Mouse (Mus musculus): Measurements from ENCODE around the gene Dnajc16. TPM values are rescaled to one million over a fixed set of nuclear protein-coding genes. Genes with fewer than 3 reads are reported as not detected.

Gene Dnajc16
- total RNA-seq, 2 experiments from 2014 or later, result 43.4 to 43.7 TPM

DNA sequence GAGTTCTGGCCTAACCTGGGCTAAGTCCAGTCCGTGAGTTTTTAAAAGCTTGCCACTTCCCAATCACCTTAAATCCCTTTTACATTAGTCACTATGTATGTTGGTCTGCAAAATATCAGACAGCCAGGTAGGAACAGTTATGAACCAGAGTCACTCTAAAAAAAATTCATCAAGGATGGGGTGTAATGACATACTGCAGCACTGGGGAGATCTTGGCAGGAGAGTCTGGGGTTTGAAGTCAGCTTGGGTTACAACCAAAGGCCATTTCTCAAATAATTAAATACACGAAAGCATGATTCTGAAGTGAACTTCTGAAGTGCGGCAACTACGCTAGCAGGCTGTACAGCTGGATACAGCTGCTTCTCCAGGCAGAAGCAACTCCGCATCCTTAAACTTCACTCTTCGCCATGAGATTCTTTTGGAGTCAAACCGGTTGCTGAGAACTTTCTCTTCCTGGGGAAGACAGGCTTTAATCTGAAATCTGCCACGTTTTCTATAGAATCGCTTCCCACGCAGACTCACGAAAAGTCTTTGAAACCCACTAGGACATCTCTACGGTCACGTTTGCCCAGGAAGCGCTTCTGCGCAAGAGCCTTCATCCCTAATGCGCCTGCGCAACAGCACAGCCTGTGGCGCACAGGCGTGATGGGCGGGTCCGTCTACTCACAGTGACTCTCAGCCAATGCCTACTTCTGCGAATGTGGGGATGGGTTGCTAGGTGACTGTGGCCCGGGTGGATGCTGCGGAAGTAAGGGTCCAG, 56.1 kb downstream of the Dnajc16 start:
- DNase-seq (ENCODE audit: extremely low spot score in 1 of 2, low spot score in 2 of 2), result peak; percentile 93
- intact Hi-C loops (cut with DNase I), result no loop called here
- no peak for TF ChIP-seq CTCF (IDR thresholded peaks at IDR 0.05)
- peak overlapping the region; percentile 81 for H3K27ac ChIP-seq
- peak overlapping the region; percentile 52 for H3K4me3 ChIP-seq

DNA sequence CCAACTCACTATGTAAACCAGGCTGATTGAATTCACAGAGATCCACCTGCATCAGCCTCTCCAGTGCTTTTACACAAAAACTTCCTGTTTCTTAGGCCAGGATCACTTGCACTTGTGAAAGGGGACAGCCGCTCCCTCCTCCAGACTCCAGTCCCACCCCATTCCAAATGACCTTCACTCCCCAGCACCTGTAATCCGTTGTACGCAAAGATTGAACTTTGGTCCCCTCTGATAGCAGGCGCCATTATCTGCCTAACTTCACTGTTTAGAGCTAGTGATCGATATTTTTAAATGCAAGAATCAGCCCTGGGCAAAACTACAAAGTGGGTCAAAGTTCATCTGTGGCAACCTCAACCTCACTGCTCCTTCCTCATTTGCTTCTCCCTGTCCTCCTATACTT, 59.0 kb downstream of the Dnajc16 start:
- no peak overlapping the region for H3K27ac ChIP-seq
- intact Hi-C loops (cut with DNase I), result loop anchor here (2.0 kb wide), 1 partner anchor 49 kb away; no protein-coding TSS in a partner anchor
- no peak for TF ChIP-seq CTCF (IDR thresholded peaks at IDR 0.05)
- no peak overlapping the region for H3K4me3 ChIP-seq
- DNase-seq (ENCODE audit: extremely low spot score in 1 of 2, low spot score in 2 of 2), result no peak

DNA sequence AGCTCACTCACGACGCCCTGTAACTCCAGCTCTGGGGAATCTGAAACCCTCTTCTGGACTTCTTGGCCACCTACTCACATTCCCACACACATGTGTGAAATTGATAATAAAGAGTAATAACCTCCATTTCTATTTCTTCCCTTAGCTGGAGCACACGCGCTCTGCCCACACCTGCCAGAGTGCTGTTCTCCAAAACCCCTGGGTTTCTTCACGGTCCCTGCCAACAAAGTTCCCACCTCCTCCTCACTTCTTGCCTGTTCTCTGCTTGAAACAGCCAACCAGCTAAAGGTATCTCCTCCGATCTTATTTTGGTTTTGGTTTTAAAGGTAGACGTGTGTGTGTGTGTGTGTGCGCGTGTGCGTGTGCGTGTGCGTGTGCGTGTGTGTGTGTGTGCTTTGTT, 60.3 kb downstream of the Dnajc16 start:
- H3K27ac ChIP-seq, result no peak overlapping the region; the same call in 1 of the 2 replicates
- intact Hi-C loops (cut with DNase I), result loop anchor here (2.0 kb wide), 1 partner anchor 50 kb away; no protein-coding TSS in a partner anchor
- H3K4me3 ChIP-seq, result no peak overlapping the region
- DNase-seq (ENCODE audit: extremely low spot score in 1 of 2, low spot score in 2 of 2), result peak; percentile 22 to 37
- TF ChIP-seq CTCF (IDR thresholded peaks at IDR 0.05), result no peak

DNA sequence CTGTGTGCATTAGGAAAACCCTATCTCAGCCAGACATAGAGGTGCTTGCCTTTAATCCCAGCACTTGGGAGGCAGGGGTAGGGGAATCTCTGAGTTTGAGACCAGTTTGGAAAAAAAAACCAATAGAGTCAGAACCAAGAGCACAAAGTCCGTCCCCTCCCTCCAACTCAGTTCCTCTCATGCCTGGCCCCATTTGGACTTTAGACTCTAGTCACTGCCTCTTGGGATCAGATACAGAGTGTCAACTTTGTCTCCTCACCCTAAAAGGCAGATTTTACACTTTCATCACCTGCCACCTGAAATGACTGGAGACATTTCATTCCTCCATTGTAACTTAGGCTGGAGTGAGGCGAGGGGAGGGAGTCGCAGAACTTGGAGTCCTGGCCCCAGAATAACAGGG, 61.5 kb downstream of the Dnajc16 start:
- DNase-seq (ENCODE audit: extremely low spot score in 1 of 2, low spot score in 2 of 2), result no peak
- no peak for TF ChIP-seq CTCF (IDR thresholded peaks at IDR 0.05)

DNA sequence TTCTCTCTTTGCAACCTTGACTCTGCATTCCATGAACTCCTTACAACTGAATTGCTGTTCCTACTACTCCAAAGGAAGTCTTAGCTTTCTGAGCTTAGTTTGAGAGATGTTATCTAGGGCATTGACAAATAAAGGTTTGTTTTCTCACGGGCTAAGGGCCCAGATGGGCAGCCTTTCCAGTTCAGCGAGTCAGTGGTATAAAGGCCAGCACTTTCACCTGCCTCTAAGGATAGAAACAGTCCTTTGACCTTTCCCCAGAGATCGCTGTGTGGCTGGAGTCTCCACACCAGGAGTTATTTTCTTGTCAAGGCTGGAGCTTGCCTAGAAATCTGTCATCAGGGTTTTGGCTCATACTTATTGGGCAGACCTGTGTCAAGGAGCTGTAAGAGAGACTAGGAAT, 65.0 kb downstream of the Dnajc16 start:
- no peak for TF ChIP-seq CTCF (IDR thresholded peaks at IDR 0.05)
- DNase-seq (ENCODE audit: extremely low spot score in 1 of 2, low spot score in 2 of 2), result no peak
- intact Hi-C loops (cut with DNase I), result loop anchor here (10.0 kb wide), 1 partner anchor 229 kb away; no protein-coding TSS in a partner anchor
- H3K27ac ChIP-seq, result no peak overlapping the region
- no peak overlapping the region for H3K4me3 ChIP-seq

More for the DNA sequence above, 61.5 kb downstream of the Dnajc16 start:
- Histone ChIP-seq H3K4me3 (no peak overlapping the region), H3K27ac (no peak overlapping the region; the same call in 1 of the 2 replicates)
- intact Hi-C loops (cut with DNase I), result loop anchor here (10.0 kb wide), 1 partner anchor 226 kb away; no protein-coding TSS in a partner anchor

DNA sequence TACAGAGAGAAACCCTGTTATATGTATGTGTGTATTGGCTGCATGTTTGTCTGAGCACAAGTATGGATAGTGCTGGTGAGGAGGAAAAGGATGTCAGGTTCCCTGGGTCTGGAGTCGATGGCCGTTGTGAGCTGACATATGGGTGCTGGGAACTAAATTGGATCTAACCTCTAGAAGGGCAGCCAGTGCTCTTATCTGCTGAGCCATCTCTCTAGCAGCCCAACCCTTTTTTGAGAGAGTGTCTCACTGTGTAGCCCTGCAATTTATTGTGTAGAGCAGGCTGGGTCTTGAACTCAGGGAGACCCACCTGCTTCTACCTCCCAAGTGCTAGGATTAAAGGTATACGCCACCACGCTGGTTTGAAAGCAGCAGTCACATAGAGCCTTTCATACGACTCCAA, 65.5 kb downstream of the Dnajc16 start:
- no peak overlapping the region for H3K27ac ChIP-seq
- intact Hi-C loops (cut with DNase I), result loop anchor here (10.0 kb wide), 1 partner anchor 230 kb away; no protein-coding TSS in a partner anchor
- DNase-seq (ENCODE audit: extremely low spot score in 1 of 2, low spot score in 2 of 2), result no peak
- no peak overlapping the region for H3K4me3 ChIP-seq
- TF ChIP-seq CTCF (IDR thresholded peaks at IDR 0.05), result no peak

DNA sequence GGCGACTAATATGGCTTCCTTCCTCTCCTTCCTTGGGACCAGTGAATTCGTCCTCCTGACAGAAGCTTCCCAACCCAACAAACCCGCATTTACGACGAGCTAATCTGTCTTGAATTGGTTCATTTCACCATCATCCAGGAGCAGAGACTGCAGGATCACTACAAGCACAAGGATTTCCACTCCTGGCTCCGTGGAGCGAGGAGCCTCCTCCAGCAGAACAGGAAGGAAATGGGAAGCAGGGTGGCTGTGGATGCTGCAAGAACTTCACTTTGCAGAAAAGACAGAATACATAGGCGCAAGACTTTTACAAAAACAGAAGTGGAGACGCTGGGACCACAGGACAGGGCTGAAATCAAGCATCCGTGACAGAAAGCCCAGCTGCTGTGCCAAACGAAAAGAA, 66.1 kb downstream of the Dnajc16 start:
- intact Hi-C loops (cut with DNase I), result loop anchor here (10.0 kb wide), 1 partner anchor 230 kb away; no protein-coding TSS in a partner anchor
- no peak overlapping the region for H3K4me3 ChIP-seq
- DNase-seq (ENCODE audit: extremely low spot score in 1 of 2, low spot score in 2 of 2), result no peak
- no peak for TF ChIP-seq CTCF (IDR thresholded peaks at IDR 0.05)
- no peak overlapping the region for H3K27ac ChIP-seq

DNA sequence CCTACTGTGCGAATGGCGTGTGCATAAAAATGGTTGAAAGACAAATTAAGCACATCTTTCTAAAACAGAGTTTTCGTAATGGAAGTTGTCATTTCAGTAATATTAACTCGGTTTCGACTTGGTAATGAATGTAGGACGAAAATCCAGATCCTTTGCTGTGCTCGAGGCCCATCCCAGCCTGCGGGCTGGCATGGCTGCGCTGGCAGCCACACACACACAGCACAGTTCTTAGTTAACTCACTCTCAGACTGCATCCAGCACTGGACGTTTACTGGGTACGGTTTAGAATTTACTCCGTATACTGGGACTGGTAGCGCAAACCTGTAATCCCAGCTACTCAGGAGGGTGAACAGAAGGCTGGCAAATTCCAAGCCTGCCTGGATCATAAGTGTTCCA, 67.1 kb downstream of the Dnajc16 start:
- Histone ChIP-seq H3K4me3 (peak overlapping the region; percentile 72), H3K27ac (peak overlapping the region; percentile 90)
- intact Hi-C loops (cut with DNase I), result loop anchor here (2.0 to 10.0 kb wide), 2 partner anchors 69 to 231 kb away; partner anchors contain the start of gene Casp9
- peak in 1 of 2 experiments; percentile 16 for DNase-seq (ENCODE audit: extremely low spot score in 1 of 2, low spot score in 2 of 2)
- TF ChIP-seq CTCF (IDR thresholded peaks at IDR 0.05), result no peak

DNA sequence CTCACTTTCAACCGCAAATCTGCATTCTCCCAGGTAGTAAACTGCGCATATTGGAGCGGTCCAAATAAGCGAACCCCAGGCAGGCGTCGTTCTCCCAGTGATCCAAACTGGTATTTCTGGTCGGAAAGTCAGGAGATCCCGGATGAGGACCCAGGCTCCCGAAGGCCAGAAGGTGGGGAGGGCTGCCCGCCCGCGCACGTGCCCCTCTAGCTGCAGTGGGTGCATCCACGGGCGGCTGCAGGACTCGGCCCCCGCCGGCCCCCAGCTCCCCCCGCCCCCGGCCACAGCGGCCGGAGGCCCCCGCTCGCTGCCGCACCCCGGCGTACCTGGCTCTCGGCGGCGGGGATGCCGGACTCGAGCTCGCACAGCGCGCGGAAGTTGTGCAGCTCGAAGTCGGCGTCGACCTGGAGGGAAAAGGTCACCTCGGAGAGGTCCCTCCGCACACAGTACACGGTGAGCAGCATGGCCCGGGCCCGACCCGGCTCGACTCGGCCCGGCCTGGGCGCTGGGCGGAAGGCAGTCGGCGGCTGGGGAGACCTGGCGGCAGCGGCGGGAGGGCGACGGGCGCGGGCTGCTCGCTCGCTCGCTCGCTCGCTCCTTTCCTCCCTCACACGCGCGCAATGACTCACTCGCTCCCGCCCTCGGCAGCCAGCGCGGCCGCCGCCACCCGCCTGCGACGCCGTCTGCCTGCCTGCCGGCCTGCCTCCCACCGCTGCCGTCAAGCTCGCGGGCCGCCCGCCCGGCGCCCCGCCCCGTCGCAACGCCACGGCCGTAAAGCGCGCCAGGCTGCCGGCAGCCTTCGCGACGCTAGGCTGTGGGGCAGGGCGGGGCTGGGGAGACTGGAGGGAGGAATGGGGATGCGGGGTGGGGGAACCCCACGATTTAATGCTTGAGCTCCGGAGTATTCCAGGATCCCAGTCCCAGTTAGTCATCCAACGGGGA, 67.7 kb downstream of the Dnajc16 start, which contains the start of gene Ddi2:
TSS of gene Ddi2 (minus strand) at position 689 of the 942 bp plus-strand sequence.
- Histone ChIP-seq H3K4me3 (peak within 1 kb of the TSS; percentile 72), H3K27ac (peak within 1 kb of the TSS; percentile 94)
- peak; percentile 95 to 96 for DNase-seq (ENCODE audit: extremely low spot score in 1 of 2, low spot score in 2 of 2)
- no peak for TF ChIP-seq CTCF (IDR thresholded peaks at IDR 0.05)
- intact Hi-C loops (cut with DNase I), result loop anchor here (1.0 to 10.0 kb wide), 3 partner anchors 59 to 232 kb away; partner anchors contain the start of genes Casp9 and Plekhm2

DNA sequence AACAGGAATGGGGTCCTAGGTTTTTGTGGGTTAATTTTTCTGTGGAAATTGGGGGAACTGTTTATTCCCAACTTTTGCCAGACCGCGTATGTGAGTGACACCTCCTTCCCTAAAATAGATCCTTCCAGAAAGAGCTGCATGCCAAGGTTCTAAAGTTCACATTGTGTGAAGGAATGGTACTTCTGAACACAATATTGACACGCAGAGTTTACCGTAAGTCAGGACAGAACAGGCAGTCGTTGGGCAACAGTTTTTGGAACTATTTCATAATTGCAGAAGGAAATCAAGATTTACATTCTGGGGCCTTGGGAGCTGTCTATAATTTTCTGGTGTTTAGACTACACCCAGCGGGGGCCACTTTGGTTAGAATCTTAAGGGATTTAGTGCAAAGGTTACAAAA, 68.8 kb downstream of the Dnajc16 start:
- peak overlapping the region; percentile 94; the same call in 1 of the 2 replicates for H3K27ac ChIP-seq
- intact Hi-C loops (cut with DNase I), result loop anchor here (1.0 to 10.0 kb wide), 3 partner anchors 58 to 233 kb away; partner anchors contain the start of genes Casp9 and Plekhm2
- TF ChIP-seq CTCF (IDR thresholded peaks at IDR 0.05), result no peak

More for the DNA sequence above, 68.8 kb downstream of the Dnajc16 start:
- H3K4me3 ChIP-seq, result peak overlapping the region; percentile 72
- DNase-seq (ENCODE audit: extremely low spot score in 1 of 2, low spot score in 2 of 2), result no peak

Data from left cerebral cortex, adult 2 months (tissue).